Mouse (Mus musculus) frontal cortex, postnatal 10 days (tissue): ENCODE data around the gene Tcn2.
A peak's percentile ranks its signal among the peaks of the same experiment; 100 is the strongest.

ENCODE experiments used
- DNase-seq, 2 experiments: peaks; one replicate each; pipeline ENCODE4 v3.0.0; 2022; ENCODE audit warnings: low spot score in 2 of 2, mixed read lengths in 1 of 2

The Tcn2 gene

DNA sequence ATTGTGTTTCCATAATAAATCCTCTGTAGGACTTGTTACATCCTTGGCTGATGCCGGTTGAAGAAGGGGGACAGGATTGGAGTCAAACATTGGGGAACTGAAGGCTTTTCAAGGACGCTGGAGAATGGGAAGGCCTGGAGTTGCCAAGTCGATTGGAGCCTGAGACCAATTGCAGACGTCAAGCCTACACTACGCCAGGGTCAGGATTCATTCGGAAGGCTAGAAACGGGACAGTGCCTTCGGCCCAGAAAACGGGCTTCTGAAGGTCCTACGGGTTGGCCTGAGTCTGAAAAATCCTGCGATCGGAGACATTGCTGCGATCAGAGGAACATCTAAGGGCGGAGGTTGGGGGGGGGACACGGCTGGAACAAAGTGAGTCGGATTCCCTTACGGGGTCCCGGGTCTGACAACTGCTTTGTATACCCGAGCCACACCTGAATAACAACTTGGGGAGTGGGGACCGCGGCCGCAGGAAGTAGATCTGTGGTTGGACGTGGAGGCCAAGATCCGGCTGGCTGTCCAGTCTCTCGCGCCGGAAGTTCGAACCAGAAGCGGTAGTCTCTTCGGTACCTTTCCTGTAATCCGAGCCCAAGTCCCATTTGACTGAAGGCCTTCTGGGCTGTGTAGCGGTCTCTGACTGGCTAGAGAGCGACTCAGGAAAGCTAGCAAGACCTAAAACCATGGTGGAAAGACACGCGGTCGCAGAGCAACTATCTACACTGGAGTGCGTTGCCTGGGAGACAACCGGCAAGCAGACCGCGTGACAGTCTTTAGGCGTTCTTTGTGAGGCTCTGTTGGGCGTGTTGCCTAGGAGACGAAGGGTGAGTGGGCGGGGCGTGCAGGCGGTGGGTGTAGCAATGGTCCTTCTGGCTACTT lies 37.3 kb downstream of the Tcn2 start, which contains the start of the genes 4921536K21Rik and Dusp18:
Gene 4921536K21Rik, minus strand, starts transcription at position 693 of the 876 bp plus-strand sequence.
Gene Dusp18, plus strand, starts transcription at position 835 of the 876 bp plus-strand sequence.
- peak; percentile 91 to 94 for DNase-seq

DNA sequence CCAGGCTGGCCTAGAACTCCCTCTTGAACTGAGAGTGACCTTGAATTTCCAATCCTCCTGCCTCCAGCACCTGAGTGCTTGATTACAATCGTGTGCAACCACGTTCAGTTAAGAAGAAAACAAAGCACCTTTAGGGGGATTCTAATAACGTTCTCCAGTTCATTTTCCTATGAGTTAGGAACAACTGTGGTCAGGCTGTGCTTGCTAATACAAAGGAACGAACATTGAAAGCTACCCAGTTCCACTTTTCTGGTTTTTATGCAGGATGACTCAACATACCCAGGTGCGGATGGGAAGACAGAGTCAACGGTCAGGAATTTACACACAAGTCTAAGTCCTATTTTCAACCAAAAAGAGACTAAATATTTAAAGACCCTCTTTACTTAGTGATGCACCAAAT lies 38.0 kb downstream of the Tcn2 start:
- DNase-seq, result no peak

GRCm38 (mm10) chr11:3887331-3887730 lies 44.6 kb downstream of the Tcn2 start:
- no peak for DNase-seq

GRCm38 (mm10) chr11:3883711-3884110 lies 48.2 kb downstream of the Tcn2 start:
- no peak for DNase-seq

DNA sequence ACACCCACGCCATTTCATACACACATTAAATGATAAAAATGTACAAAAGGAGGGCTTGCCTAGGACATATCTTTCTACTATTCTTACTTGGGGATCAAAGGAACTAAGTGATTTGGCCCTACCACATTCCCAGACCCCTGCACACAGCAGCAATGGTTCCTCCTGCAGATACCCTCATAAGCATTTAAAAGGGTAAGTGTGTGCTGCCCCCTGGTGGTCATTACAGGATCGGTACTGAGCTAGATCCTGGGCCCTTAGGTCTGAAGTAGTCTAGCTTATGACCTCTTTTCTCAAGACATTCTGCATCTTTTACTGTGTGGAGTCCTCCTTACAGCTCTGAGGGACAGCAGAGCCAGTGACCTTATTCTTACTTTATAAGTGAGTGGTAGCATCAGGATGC lies 52.1 kb downstream of the Tcn2 start:
- DNase-seq, result peak in 1 of 2 experiments; percentile 50

GRCm38 (mm10) chr11:3878660-3879059 lies 53.3 kb downstream of the Tcn2 start:
- DNase-seq, result no peak

- DNase-seq, result no peak
Measured at GRCm38 (mm10) chr11:3876419-3876818, 55.5 kb downstream of the Tcn2 start.
